Mouse (Mus musculus): ENCODE measurements around the gene Etl4. TPM values are rescaled to one million over a fixed set of nuclear protein-coding genes. Genes with fewer than 3 reads are reported as not detected.
"Not testable (repeated sequence)": the region's sequence is repeated elsewhere in the genome, so short reads cannot be mapped to it uniquely, and the experiment has no call there.

Etl4 gene
- total RNA-seq, 2 experiments from 2014 or later: 129 TPM

- intact Hi-C loops (cut with DNase I): loop anchor here (2.0 kb wide), 1 partner anchor 45 kb away; no protein-coding TSS in a partner anchor
- DNase-seq (ENCODE audit: low spot score in 2 of 2): no peak
Measured at GRCm38 (mm10) chr2:20665309-20665971, 755.9 kb downstream of the Etl4 start.

GRCm38 (mm10) chr2:20666051-20666478 is 756.5 kb downstream of the Etl4 start:
- intact Hi-C loops (cut with DNase I): loop anchor here (2.0 kb wide), 1 partner anchor 389 kb away; no protein-coding TSS in a partner anchor

GRCm38 (mm10) chr2:20667876-20668275 is 758.3 kb downstream of the Etl4 start:
- DNase-seq (ENCODE audit: low spot score in 2 of 2): no peak
- intact Hi-C loops (cut with DNase I): loop anchor here (2.0 kb wide), 1 partner anchor 391 kb away; no protein-coding TSS in a partner anchor

More at GRCm38 (mm10) chr2:20666051-20666478, 756.5 kb downstream of the Etl4 start:
- DNase-seq (ENCODE audit: low spot score in 2 of 2): peak; percentile 29 to 38

- intact Hi-C loops (cut with DNase I): not testable (repeated sequence)
Measured at GRCm38 (mm10) chr2:20668276-20669030, 758.9 kb downstream of the Etl4 start.

GRCm38 (mm10) chr2:20669367-20669766 is 759.8 kb downstream of the Etl4 start:
- intact Hi-C loops (cut with DNase I): no loop called here
- no peak for DNase-seq (ENCODE audit: low spot score in 2 of 2)

More at GRCm38 (mm10) chr2:20668276-20669030, 758.9 kb downstream of the Etl4 start:
- not testable (repeated sequence) for DNase-seq (ENCODE audit: low spot score in 2 of 2)

GRCm38 (mm10) chr2:20671546-20672255 is 762.1 kb downstream of the Etl4 start:
- intact Hi-C loops (cut with DNase I): loop anchor here (5.0 kb wide), 1 partner anchor 106 kb away; no protein-coding TSS in a partner anchor
- DNase-seq (ENCODE audit: low spot score in 2 of 2): no peak

- DNase-seq (ENCODE audit: low spot score in 2 of 2): no peak
- intact Hi-C loops (cut with DNase I): loop anchor here (5.0 kb wide), 1 partner anchor 105 kb away; no protein-coding TSS in a partner anchor
Measured at GRCm38 (mm10) chr2:20672281-20672680, 762.7 kb downstream of the Etl4 start.

- DNase-seq (ENCODE audit: low spot score in 2 of 2): peak; percentile 69 to 72
- intact Hi-C loops (cut with DNase I): loop anchor here (5.0 kb wide), 1 partner anchor 104 kb away; no protein-coding TSS in a partner anchor
Measured at GRCm38 (mm10) chr2:20672803-20673603, 763.4 kb downstream of the Etl4 start.

GRCm38 (mm10) chr2:20676379-20676778 is 766.8 kb downstream of the Etl4 start:
- intact Hi-C loops (cut with DNase I): no loop called here
- DNase-seq (ENCODE audit: low spot score in 2 of 2): no peak

- intact Hi-C loops (cut with DNase I): no loop called here
Measured at GRCm38 (mm10) chr2:20678793-20679192, 769.2 kb downstream of the Etl4 start.

GRCm38 (mm10) chr2:20682203-20682602 is 772.6 kb downstream of the Etl4 start:
- DNase-seq (ENCODE audit: low spot score in 2 of 2); intact Hi-C loops (cut with DNase I): not testable (repeated sequence)

More at GRCm38 (mm10) chr2:20678793-20679192, 769.2 kb downstream of the Etl4 start:
- no peak for DNase-seq (ENCODE audit: low spot score in 2 of 2)

GRCm38 (mm10) chr2:20689389-20689788 is 779.8 kb downstream of the Etl4 start:
- intact Hi-C loops (cut with DNase I): no loop called here
- DNase-seq (ENCODE audit: low spot score in 2 of 2): no peak

- intact Hi-C loops (cut with DNase I): no loop called here
Measured at GRCm38 (mm10) chr2:20692898-20693297, 783.3 kb downstream of the Etl4 start.

GRCm38 (mm10) chr2:20693772-20694171 is 784.2 kb downstream of the Etl4 start:
- DNase-seq (ENCODE audit: low spot score in 2 of 2): no peak
- intact Hi-C loops (cut with DNase I): no loop called here

More at GRCm38 (mm10) chr2:20692898-20693297, 783.3 kb downstream of the Etl4 start:
- no peak for DNase-seq (ENCODE audit: low spot score in 2 of 2)

GRCm38 (mm10) chr2:20697719-20698118 is 788.1 kb downstream of the Etl4 start:
- intact Hi-C loops (cut with DNase I): no loop called here
- peak in 1 of 2 experiments; percentile 53 for DNase-seq (ENCODE audit: low spot score in 2 of 2)

- DNase-seq (ENCODE audit: low spot score in 2 of 2): no peak
Measured at GRCm38 (mm10) chr2:20705110-20705509, 795.5 kb downstream of the Etl4 start.

GRCm38 (mm10) chr2:20710589-20710988 is 801.0 kb downstream of the Etl4 start:
- DNase-seq (ENCODE audit: low spot score in 2 of 2): no peak
- intact Hi-C loops (cut with DNase I): loop anchor here (2.0 kb wide), 1 partner anchor 46 kb away; no protein-coding TSS in a partner anchor

More at GRCm38 (mm10) chr2:20705110-20705509, 795.5 kb downstream of the Etl4 start:
- intact Hi-C loops (cut with DNase I): no loop called here

- DNase-seq (ENCODE audit: low spot score in 2 of 2): no peak
- intact Hi-C loops (cut with DNase I): loop anchor here (2.0 kb wide), 1 partner anchor 46 kb away; no protein-coding TSS in a partner anchor
Measured at GRCm38 (mm10) chr2:20711024-20711423, 801.4 kb downstream of the Etl4 start.

GRCm38 (mm10) chr2:20719105-20719504 is 809.5 kb downstream of the Etl4 start:
- intact Hi-C loops (cut with DNase I): no loop called here
- DNase-seq (ENCODE audit: low spot score in 2 of 2): peak; percentile 31 to 75
